Mouse (Mus musculus) embryo, embryonic 10.5 days (tissue): Measurements from ENCODE around the gene Palm2.

ENCODE experiments used
- DNase-seq: peaks from one replicate; pipeline ENCODE4 v3.0.0-alpha.2; 2015; ENCODE audit warnings: low spot score

The Palm2 gene

GRCm38 (mm10) chr4:57618743-57619142, 184.7 kb downstream of the Palm2 start:
- DNase-seq = no peak

DNA sequence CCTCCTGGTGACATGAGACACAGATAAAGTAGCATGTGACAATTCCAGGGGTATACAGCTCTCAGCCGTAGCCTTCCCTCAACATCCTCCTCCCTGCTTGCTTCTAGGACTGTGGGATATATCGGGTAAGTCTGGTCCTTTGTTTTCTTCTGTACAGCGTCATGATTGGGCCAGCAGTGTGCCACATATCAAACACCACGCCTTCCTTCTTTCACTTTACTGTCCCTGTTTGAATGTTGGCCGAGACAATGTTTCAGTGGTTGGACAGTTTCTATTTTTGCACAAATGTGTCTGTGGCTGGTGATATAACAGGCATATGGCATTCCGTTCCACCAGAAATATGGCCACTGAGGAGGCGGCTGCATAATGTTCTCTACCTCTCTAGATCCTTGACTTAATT, 188.8 kb downstream of the Palm2 start:
- no peak for DNase-seq

- no peak for DNase-seq
Observed at GRCm38 (mm10) chr4:57624819-57625218, 190.8 kb downstream of the Palm2 start.

DNA sequence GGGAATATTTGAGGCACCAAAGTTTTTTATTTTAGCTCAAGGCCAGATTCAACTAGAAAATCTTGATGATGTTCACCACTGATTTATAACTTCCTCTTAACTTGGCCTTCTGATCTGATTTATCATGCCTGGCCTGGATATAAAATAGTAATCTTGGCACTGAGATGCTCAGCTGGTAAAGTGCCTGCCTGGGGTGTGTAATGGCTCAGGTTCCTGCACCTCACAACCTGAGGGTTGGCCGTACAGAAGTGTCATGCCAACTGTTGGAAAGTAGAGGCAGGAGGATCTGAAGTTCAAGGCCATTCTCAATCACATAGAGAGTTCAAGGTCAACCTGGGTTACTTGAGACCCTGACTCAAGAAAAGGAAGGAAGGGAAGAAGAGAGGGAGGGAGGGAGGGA, 191.3 kb downstream of the Palm2 start:
- no peak for DNase-seq

- DNase-seq = no peak
Observed at GRCm38 (mm10) chr4:57625756-57626155, 191.7 kb downstream of the Palm2 start.

DNA sequence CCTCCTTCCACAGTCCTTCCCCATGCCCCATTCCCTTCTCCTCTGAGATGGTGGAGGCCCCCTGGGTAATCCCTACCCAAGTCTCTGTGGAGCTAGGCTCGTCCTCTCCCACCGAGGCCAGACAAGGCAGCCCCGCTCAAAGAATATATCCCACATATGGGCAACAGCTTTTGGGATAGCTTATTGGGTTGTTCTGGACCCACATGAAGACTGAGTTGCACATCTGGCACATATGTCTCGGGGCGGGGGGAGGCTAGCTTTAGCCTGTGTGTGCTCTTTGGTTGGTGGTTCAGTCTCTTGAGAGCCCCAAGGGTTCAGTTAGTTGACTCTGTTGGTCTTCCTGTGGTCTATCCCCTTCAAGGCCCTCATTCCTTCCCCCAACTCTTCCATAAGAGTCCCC, 192.9 kb downstream of the Palm2 start:
- no peak for DNase-seq

DNA sequence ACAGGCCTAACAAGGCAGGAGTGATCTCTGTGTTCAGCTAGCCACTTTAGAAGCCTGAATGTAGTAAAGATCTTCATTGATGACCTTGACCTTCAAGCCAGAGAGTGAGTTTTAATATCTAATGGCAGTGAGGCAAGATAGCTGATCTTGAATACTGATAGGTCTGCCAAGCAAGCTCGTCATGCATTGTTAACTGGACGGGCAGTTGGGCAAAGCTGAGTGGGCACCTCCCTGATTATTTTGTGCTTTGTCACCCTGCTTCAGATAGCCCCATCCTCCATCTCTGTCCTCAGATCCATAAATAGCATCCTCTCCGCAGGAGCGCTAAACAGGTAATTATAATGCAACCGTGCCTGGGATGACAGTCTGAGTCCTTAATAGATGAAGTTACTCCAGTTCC, 198.3 kb downstream of the Palm2 start:
- DNase-seq = no peak

DNA sequence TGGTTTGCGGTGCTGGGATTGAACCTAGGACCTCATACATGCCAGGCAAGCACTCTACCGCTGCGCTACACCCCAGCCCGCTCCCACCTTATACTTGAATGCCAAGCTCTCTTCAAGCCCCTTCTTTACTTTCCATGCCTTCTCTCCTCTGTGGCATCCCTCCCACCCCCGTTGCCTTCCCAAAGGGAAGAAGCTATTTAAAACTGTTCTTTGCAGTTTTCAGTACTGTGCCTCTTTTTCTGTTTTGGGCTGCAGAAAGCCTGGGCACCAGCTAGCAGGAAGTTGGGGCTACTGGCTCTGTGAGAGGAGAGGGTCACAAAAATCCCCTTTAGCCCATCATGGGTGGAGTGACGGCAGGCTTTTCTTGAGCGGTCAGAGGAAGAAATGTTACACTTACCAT, 199.0 kb downstream of the Palm2 start:
- DNase-seq = no peak

- no peak for DNase-seq
Observed at GRCm38 (mm10) chr4:57634956-57635355, 200.9 kb downstream of the Palm2 start.

GRCm38 (mm10) chr4:57636782-57637482, 202.9 kb downstream of the Palm2 start:
- DNase-seq = no peak

DNA sequence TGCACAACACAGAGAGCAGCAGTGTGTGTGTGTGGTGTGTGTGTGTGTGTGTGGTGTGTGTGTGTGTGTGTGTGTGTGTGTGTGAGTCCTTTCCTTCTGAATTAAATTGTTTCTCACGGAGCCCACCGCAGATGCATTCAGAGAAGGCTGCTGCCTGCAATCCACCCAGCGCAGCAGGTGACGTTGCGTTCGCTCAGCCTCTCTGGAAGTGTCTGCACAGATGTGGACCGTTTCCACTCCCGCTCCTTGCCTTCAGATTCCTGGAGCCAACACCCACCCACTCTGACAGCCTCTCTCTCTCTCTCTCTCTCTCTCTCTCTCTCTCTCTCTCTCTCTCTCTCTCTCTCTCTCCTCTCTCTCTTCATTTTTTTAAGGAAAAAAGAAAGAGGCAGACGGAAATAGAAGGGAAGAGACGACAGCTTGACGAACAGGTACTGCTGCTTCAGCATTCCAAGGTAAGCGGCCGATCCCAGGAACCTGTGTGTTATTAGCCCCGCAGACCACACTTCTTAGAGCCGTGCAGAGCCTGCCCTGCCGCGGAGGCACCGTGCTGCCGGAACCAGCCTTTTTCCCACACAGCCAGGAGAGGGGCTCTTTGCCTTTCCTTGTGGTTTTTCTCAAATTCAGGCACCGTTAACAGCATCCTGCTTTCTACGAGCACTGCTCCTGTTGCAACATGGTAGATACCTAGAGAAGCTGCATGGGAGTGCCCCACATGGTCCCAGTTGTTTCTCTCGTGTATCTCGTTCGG, 203.8 kb downstream of the Palm2 start:
- peak; percentile 33 for DNase-seq

DNA sequence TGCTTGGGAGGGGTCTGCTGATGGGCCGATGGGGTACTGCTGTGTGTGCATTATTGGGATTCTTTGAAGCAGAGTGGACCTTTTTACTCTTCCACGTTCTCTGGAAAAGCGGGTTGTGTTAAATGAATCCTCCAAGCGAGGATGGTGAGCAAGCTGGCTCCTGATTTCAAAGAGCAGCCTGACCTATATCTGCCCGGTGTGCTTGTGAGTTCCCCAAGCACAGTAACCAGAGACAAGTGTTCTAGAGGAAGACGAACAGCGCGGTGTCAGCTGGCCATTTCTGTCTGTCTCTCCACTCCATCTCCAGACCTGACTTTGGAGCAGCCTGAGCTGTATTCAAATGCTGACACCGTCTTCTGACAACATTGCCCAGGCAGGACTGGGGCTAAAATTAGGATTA, 204.9 kb downstream of the Palm2 start:
- no peak for DNase-seq

DNA sequence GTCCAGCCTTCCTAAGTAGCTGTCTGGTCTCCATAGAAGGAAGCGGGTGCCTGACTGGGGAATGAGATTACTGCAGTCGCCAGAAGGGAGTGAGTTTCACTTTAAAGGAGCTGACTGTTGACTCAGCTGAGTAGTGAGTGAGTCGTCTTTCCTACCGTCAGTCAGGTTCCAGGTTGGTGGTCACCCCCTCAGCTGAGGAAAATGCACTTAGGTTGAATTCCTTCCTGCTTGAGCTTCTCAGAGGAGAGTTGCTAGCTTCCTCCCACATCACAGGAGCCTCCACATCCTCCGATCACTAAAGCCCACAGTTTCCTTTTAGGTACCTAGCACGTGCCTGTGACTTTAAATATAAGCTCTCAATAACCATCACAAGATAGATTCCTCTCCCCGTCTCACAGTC, 206.2 kb downstream of the Palm2 start:
- DNase-seq = no peak

- no peak for DNase-seq
Observed at GRCm38 (mm10) chr4:57640971-57641370, 206.9 kb downstream of the Palm2 start.

GRCm38 (mm10) chr4:57650994-57651393, 216.9 kb downstream of the Palm2 start:
- no peak for DNase-seq

GRCm38 (mm10) chr4:57651547-57651946, 217.5 kb downstream of the Palm2 start:
- DNase-seq = no peak

- DNase-seq = no peak
Observed at GRCm38 (mm10) chr4:57652185-57652904, 218.3 kb downstream of the Palm2 start.

DNA sequence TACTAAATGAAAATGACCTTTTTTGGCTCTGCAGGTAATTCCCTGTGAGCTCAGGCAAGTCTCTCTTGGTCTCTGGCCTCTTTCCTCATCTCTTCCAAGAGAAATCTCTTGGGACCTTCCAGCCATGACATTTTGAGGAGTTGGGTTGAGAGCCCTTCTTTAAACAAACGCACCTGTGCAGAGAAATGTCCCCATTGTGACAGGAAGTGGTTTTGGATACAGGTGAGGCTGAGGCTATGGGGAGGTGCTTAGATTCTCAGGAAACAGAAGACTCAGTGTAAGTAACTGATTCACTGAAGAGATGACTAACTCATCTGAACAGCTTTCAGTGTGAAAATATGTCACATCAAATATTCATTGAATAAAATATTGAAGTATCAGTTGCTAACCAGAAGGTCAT, 221.9 kb downstream of the Palm2 start:
- DNase-seq = no peak

DNA sequence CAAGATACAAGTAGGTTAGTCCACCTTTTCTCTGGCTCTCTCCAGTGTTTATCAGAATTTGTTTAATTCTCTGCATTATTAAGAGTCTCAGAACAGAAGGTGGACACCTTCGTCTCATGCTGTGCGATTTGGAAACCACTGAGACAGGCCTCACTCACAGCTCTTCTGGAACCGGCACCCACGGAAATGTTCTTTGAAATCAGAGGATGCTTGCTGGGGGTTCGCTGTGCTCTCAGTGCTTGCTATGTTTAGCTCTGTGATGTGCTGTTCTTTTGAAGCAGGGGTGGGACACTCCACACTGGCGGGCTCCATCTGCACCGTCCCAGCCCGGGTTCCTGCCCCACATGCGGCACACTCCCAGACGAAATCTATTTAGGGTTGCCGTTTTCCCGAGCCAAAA, 222.3 kb downstream of the Palm2 start:
- no peak for DNase-seq

- no peak for DNase-seq
Observed at GRCm38 (mm10) chr4:57656861-57657260, 222.8 kb downstream of the Palm2 start.

- DNase-seq = peak; percentile 72
Observed at GRCm38 (mm10) chr4:57660470-57660869, 226.4 kb downstream of the Palm2 start.

DNA sequence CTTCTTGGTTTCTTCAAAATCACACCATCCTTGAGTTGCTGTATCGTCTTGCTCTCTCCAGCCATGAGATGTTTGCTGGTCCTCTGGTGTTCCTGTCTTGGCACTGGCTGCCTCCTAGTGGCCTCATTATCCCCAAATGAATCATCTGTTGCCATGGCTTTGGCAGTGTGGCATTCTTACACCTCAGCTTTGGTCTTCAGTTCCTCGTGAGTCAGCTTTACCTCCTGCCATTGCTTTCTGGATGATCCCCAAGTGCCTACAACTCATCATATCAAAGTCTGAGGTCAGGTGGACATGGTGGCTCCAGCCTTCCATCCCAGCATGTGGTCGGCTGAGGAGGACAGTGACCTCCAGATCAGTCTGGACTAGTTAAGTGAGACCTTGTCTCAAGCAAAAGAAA, 232.1 kb downstream of the Palm2 start:
- DNase-seq = no peak

DNA sequence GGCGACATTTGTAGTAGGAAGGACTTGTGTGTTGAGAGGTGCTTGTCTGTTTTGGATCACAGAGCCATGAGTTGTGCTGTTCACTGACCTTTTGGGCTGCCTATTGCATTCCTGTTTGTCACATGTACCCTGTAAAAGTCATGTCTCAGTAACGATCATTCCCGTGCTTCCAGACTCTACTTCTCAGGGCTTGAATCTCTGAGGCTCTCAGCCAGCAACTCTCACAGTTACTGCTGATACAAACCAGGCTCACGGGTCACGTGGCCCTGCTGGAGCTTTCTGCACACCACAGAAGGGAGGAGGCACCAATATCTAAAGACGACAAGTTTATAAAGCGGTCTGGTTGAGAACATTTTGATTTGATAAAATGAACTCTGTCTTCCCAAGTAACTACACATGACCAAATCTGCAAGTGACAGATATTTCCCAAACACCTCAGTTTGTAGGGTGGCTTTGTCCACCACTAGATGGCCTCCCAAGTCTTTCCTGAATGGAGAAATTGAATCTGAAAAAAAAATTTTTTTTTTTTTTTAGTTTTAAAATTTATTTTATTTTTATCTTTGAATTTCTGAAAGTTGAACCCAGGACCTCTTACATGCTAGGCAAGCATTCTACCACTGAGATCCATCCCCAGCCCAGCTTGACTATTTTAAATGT, 236.9 kb downstream of the Palm2 start:
- DNase-seq = peak; percentile 44
